Mouse (Mus musculus) spleen, postnatal 4 days (tissue): Measurements from ENCODE around the gene Hyal3.

Experiments
- DNase-seq, 2 experiments: peaks; one replicate each; pipeline ENCODE4 v3.0.0; 2022; ENCODE audit warnings: low spot score in 2 of 2

Hyal3 gene

DNA sequence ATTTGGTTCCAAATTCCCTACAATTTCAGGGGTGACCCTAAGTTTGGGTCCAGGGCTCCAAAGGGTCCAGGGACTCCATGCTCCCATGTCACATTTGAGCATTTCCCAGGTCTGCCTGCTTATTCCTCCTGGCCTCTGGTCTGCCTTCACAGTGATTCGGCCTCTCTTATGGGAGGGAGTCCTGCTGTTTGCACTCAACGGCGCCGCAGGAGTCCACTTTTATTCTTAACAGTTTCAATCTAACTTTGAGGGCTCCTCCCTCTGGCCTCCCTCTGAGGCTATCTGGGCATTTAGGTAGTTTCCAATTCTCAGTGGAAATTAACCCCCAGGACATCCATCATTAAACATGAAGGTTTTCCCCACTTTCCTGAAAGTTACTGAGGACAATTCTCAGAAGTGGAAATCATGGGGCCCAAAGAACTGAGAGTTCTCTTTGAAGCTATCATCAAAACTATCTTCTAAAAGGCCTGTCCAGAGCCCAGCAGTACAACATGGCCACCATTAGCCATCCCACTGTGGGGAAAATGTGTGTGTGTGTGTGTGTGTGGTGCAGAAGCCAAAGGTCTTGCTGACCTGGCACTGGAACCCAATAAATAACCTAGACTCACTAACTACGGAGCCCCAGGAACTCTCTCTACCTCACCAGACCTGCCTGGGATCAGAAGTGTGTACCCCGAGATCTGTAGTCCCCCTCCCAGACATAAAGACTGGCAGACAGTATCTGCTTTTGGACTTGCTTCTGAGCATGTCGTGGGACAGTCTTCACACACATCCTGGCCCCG is 13.9 kb downstream of the Hyal3 start:
- no peak for DNase-seq

DNA sequence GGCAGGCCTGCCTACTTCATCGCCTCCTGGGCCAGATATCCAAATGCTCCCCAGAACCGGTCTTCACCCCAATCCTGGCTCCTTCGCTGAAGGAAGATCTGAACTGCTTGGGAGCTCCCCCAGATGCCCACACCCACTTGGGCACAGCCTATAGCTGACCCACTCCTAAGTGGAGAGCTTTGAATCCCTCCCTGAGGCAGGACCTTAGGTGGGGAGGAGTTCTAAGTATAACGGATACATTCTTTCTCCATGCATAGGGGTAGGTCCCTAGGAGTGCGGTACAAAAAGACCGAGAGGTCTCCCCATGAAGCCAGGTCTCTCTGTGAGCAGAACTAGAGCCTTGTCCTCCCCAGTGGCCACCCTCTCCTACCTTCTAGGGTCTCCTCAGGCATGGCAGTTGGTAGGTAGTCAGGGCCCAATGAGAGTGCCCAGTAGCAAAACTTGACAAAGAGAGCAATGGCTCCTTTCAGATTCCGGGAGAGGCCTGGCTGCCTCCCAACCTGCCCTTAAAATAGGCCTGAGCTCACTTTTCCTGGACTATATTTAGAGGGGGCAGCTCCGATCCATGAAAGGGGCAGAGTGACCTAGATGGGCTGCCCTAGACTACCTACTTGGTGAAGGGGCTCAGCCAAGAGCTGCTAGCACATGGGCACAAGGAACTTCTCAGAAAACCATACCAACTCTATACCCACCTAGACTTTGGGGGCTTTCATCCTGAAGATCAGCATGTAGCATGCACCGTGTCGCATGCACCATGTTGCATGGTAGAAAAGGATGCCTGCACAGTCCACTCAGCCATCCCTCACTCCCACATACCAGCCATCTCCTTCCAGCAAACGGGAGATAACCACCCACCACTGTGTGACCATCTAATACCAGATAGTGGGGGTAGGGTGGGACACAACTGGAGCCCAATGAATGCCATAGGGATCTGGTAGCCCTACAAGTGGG is 16.3 kb downstream of the Hyal3 start:
- no peak for DNase-seq

DNA sequence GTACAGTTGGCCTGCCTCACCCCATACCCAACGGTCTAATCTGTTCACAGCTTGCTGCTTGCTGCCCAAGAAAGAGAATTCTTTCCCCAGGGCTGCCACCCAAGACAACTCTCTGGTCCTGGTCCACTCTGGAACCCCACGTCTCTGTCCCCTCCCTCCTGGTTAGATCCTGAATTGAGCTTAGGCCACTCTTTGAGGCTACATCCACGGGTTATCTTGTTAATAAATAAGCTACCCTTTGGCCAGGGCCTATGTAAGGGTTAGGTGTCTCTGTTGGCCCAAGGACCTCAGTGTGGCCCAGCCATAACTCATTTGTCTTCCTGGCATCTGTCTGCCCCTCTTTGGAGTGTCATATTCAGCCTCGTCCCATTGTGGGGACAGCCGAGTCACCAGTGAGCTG is 17.8 kb downstream of the Hyal3 start:
- DNase-seq, result no peak

DNA sequence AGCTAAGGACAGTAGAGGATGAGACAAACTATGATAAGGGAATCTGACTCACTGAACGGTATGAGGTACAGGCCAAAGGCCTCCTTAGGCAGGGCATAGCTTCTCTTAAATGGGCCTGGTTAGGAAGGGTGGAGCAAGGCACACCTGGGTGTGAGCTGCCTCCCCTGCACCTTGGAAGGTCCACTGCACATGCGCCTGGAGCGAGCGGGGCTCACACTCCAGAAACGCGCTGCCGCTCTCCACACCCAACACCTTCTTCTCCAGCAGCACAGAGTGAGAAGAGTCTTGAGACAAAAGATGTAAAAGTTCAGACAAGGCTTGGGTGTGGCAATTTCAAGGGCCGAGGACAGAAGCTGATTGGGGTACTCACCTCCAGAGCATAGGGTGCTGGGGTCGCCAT is 18.8 kb downstream of the Hyal3 start:
- DNase-seq, result no peak

DNA sequence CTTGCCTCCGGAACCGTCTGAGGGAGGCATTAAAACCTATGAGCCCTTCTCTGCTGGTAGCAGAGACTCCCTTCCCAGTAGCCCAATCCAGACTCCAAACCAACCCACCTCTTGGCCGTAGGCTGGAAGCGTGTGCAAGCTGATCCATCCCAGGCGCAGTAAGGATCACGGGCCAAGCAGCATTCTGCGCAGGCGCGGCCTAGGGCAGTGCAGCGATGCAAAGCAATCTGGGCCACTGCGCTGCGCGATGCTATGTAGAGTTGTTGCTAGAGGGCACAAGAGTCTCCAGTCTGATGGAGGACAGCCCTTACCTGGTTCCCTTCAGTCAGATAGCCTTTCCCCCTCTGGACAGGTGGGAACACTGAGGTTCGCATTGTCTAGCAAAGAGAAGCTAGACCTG is 19.2 kb downstream of the Hyal3 start:
- DNase-seq, result no peak

DNA sequence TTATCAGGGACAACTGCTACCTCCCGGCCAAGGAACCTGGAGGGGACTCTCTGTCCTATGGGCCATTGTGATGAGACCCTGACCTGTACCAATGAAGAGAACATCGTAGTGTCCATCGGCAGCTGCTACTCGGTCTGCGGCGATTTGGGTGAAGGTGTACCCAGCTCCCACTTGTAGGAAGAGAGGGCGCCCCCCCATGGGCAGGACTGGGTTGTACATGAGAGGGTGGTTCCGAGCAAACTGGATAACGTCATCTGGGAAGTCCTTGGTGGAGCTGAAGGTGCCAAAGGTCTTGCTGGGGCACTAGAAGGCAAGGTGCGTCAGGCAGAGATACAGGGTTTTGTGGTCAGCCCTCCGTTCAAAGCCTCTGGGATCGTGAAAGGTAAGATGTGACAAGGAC is 20.1 kb downstream of the Hyal3 start:
- DNase-seq, result no peak

DNA sequence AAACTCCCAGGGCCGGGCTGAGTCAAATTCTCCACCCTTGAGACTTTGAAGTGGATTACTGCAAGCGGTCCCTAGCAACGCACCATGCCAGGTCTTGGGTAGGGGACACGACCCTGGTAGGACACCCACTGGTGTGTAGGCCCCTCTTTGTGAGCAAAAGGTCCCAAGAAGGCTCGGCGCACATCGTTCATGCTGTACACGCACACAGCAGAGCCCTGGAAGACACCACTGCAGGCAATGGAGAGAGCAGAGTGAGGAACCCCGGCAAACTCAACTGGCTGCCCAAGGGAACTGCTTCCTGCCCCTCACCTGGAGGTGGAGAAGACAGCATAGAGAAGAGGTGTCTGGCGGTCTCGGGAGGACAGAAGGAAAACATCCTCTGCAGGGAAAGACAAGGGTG is 20.7 kb downstream of the Hyal3 start:
- DNase-seq, result no peak

DNA sequence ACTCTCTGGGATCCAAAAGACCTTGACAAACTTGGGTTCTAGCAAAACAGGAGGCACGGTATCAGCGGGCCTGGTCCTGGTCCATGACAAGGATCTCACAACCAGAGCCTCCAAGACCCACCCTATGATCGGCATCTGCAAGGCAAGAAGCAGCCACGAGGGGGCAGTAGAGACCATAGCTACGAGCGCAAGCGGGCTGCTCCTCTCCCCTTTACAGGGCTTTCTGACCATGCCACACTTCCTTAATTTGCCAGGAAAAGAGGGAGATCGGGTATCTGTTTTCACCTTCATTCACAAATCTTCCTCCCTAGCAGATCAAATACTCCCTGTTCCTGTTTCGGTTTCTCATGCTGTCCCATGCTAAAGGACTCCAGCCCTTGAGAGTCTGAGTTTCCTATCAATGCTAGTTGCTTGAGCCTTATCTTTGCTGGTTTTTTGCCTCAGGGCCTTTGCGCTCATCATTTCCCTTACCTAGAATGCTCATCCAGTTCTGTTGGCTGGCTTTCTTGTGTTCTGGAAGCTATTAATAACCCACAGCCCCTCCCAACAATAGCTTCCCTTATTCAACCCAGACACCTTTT is 21.5 kb downstream of the Hyal3 start:
- peak; percentile 92 to 99 for DNase-seq

DNA sequence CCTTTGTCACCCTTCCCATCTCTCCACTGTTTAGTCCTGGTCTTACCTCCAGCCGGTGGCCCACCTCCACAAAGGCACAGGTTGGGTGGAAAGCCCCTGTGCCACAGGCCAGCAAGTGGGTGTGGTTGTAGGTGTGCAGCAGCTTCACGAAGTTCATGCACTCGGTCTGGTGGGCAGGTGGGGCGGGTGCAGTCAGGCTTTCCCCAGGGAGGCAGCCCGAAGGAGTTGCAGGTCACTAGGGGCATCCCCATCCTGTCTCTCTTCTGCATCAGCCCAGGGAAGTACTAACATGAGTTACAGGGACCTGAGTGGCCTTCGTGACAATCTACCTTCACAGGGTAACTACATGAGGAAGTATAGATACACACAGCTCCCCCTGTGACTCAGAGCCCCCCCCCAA is 22.6 kb downstream of the Hyal3 start:
- DNase-seq, result no peak

DNA sequence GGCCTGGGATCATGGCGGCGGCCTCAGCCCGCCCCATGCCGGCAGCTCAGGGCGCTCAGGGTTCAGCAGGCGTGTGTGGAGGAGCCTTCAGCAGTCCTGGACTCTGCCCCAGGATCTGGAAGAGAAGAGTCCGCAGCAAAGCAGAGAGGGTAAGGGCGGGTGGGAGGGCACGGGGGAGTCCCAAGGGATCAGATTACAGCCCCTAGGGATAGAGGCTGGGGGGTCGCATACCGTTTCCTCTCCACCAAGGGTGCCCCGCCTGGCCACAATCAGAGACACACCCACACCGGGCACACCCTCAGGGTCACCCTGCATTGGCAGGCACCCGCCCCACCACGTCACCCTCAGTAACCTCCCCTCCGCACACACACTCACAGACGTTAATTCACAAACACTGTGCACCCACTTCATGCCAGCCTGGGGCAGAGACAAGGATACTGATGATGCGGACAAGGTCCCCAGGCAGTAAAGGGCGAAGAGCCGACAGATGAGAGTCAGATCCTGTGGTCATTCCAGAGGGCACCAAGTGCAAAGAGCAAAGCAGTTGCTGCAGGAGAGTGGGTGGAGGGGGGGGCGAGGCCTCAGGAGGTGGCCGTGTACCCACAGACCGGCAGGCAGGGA is 24.5 kb downstream of the Hyal3 start:
- no peak for DNase-seq

DNA sequence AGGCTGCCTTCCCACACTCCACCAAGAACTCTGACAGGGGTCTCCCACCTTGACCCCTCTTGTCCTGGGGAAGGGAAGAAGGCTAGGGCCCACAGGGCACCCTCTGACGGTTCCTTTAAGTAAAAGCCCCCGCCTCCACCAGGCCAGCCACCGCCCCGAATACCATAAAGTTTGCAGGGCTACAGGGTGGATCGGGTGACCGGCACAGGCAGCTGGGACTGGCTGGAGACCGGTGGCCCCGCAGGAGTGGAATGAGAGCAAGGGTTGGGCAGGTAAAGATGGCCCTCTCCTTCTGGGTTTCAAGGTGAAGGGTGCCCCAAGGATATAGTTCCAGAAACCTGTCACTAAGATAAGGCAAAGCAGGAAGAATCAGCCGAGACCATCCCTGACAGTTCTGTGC is 26.0 kb downstream of the Hyal3 start:
- DNase-seq, result no peak

DNA sequence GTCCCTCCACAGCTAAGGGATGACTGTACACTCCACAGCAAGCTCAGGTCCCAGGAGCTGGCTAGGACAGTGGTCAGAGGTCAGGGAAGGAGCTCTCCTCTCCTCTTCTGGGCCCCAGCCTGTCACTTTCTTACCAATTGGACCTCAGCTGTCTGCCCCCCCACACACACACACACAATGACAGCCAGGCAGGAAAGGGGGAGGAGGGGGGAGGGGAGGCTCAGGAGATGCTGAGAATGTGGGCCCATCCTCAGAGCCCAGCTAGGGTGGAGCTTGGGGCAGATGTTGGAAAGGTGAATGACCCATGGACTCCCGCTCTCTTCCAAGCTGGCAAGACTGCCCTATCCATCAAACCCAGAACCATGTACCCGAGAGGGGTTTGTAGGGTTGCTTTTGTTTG is 26.4 kb downstream of the Hyal3 start:
- no peak for DNase-seq

DNA sequence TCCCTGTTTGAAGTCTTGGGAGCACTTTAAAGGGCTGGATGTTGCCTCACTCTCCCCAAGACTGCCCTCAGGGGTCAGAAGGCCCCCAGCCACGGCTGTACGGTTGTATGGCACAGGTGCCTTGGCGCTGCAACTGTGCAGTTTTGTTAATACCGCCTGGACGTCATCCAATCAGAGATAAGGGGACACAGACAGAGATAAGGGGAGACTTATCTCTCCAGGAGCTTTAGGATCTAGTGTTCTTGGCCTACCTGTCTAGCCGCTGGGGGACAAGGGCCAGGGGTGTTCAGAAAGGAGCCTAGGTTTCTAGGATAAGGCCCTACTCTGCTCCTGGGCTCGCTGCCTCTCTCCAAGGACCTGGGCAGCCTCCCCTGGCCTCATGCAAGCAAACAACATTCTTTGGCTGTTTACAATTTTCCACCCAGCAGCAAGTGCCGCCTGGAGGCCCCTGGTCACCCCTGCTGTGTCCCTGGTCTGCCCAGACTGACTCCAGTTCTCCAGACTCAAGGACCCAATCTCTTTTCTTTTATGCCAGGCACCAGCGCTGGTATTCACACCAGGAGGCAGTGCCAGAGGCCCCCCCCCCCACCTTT is 27.1 kb downstream of the Hyal3 start:
- no peak for DNase-seq

DNA sequence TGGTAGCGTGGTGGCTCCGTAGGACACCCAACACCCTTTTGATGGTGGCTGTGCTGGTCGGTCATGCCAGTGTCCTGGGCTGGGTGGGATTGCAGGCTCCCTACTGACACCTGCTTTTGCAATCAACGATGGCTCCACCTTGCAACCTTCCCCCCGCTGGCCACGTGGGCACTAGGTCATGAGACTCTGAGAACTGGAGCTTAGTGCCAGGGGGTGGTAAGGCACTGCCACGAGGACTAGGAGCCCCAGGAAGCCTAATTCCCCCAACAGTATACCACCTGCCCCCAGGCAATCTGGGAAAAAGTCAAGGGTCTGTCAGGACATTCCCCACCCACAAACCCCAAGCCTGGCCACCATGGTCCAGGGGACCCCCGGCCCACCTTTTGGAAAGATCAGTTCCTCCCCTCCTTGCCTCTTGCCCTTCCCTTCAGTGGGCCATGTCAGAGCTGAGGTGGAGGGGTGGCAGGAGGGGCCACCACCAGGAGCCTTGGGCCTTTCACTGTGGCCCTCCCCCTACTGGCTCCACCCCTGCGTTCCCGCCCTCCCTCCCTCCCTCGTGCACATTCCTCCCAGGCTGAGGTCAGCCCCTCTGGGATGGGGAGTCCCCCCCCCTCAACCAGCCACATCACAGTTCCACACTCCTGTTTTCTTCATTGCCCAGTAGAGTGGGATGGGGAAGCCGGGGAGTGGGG is 28.3 kb downstream of the Hyal3 start, which contains the start of gene Sema3b:
TSS of gene Sema3b (minus strand) at position 489 of the 692 bp plus-strand sequence.
- no peak for DNase-seq

DNA sequence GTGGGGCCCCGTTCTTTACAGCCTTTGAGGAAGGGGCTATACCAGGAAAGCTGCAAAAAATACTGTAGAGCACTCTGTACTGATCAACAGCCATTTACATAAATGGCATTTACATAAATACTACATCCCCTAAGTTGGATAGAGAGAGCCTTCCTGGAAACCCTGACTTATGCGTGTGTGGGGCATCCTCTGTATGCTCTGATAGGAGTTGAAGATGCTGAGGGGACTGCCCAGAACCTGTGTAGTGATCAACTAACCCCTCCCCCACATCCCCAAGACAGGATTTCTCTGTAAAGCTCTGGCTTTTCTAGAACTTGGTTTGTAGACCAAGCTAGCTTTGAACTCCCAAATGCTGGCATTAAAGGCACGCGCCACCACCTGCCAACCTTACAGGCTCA is 28.8 kb downstream of the Hyal3 start:
- DNase-seq, result no peak

DNA sequence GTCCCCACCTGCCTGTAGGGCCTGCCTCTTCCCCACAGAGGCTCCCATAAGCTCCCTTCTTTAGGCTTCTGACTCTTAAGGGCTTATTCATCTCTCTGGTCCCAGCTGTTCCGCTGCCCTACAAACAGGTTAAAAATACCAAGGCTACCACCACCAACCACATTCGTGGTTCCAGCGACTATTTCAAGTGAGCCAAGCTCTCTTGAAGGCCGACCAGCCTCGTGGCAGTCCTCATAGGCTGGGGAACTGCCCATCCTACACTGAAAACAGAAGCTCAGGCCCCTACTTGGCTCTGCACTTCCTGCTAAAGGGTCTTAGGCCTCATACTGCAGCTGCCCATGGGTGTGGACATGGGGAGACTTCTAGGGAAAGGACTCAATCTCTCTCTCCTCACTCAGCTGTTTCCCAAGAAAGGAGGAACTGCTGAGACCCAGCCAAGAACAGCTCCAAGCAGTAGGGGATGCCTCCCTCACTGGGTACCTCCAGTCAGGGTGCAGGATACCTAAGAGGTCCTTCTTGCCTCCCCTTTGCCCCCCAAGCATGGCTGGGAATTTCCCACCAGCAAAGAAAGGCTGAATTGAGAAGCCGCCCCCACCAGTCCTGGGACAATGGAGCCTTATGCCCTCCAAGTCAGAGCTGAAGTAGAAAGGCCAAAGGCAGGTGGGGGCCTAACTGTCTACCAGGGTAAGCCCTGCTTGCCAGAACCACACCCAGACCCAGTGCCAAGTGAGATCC is 31.0 kb downstream of the Hyal3 start:
- no peak for DNase-seq

DNA sequence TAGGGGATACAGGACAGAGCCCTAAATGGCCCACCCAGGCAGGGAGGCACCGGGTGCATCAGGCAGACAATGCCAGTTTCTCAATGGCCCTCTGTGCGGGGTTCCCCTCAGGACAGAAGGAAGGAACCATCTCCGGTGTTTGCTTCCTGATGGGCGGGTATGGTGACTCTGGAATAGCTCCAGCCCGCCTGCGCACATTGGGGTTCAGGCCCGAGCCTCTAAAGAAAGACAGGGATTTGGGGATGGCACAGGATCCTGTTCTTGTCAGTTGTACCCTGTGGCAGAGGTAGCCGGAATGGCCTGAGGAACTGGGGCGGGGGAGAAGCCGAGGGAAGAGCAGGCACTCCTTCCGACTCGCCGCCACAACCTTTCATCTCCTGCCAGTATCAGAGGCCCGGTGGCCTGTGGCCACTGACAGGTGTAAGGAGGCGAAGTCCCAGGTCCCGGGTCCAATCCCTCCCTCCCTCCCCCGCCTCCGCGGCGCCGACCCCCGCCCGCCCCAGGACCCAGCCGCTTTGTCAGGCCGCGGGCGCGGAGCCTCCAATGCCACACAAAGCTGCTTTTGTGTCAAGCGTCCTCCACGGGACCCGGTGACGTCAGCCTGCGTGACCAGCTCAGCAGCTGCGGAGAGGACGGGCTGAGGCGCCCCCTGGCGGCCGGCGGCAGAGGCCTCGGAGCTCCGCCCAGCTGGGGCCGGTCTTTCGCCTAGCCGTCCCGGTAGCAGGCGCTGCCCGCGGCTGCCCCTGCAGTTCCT is 31.8 kb downstream of the Hyal3 start:
- DNase-seq, result peak; percentile 98 to 100

DNA sequence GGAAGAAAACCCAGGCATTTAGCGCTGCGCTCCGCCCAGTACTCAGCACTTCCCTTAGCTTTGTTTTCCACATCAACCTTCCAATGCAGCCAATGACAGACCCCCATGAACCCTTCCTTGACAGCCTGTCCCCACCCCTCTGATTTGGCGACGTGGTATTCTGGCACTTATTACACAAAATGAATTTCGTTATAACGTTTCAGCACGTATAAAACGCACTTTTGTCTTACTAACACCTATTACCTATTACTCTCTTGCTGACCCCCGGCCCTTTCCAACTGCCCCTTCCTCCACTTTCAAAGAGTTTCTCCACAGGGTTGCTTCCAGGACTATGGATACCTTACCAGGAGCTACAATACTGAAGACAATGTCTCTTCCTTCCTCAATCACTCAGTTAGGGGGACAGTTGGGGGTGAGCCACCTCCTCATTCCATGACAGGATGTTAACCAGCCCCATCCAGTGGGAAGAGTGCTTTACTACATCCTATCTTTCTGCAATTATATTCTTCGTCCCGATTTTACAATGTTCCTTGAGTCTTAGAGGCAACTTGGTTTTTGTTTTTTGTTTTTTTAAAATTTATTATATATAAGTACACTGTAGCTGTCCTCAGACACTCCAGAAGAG is 32.4 kb downstream of the Hyal3 start:
- DNase-seq, result no peak

DNA sequence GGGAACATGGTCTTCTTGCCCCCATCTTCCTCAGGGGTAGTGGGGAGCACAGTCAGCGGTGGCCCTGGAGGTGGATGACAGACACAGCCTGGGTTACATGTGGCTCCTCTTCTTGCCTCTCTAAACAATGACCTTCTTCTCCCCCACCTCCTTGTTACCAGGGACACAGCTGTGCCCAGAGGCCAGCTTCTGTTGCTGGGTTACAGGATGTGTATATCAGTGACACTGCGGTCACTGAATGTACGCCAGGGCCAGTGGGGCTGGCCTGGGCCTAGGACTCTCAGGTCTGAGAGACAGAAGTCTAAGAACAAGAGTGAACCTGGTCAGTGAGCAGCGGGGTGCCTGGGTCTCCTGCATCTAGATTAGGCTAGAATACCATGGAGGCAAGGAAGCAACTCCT is 34.4 kb downstream of the Hyal3 start:
- no peak for DNase-seq
